In genomic region chr16:91029901-91030300, GRCm38 (mm10) we compare ENCODE assay signal across 26 mouse cellular contexts.
"Had no signal": no experiment of that assay in that cellular context is flagged by ENCODE, and none has a peak within 500 bp of the region (broad histone marks: within the 10 kb centered on the region; RNA-seq: fewer than 3 reads in every experiment).

No protein-coding gene starts in this region.

- H3K4me3 ChIP-seq: gastrocnemius, adult 2 months; heart, adult 2 months; heart, embryonic 10.5 days; heart, embryonic 12.5 days; hindbrain, embryonic 10.5 days; hindbrain, embryonic 12.5 days; intestine, embryonic 15.5 days; layer of hippocampus, adult 2 months; left cerebral cortex, adult 2 months; limb, embryonic 10.5 days; limb, embryonic 12.5 days; liver, embryonic 12.5 days had no signal

- H3K4me1 ChIP-seq: heart, embryonic 10.5 days; heart, embryonic 12.5 days; hindbrain, embryonic 10.5 days; hindbrain, embryonic 12.5 days; intestine, embryonic 15.5 days; limb, embryonic 10.5 days; limb, embryonic 12.5 days; liver, embryonic 12.5 days had no signal

- DNase-seq: gastrocnemius, adult 2 months; gastrocnemius, postnatal 10 days; gastrocnemius, postnatal 25 days; heart, adult 2 months; heart, postnatal 10 days; heart, postnatal 4 days; kidney, adult 18-20 months; kidney, adult 8-10 months; kidney, postnatal 10 days; kidney, postnatal 25 days; kidney, postnatal 4 days had no signal

- H3K9me3 ChIP-seq: heart, embryonic 10.5 days; heart, embryonic 12.5 days; hindbrain, embryonic 10.5 days; hindbrain, embryonic 12.5 days; intestine, embryonic 15.5 days; limb, embryonic 10.5 days; limb, embryonic 12.5 days; liver, embryonic 12.5 days had no signal

- H3K27me3 ChIP-seq: heart, embryonic 12.5 days; hindbrain, embryonic 12.5 days; intestine, embryonic 15.5 days; limb, embryonic 12.5 days; liver, embryonic 12.5 days had no signal

- H3K27ac ChIP-seq: gastrocnemius, adult 2 months; heart, adult 2 months; heart, embryonic 10.5 days; hindbrain, embryonic 10.5 days; hindbrain, embryonic 12.5 days; hindbrain, embryonic 14.5 days; intestine, embryonic 15.5 days; layer of hippocampus, adult 2 months; left cerebral cortex, adult 2 months; limb, embryonic 10.5 days; limb, embryonic 12.5 days; liver, embryonic 12.5 days; liver, embryonic 14.5 days had no signal

- H3K9ac ChIP-seq: heart, embryonic 12.5 days; hindbrain, embryonic 12.5 days; hindbrain, embryonic 14.5 days; intestine, embryonic 15.5 days; limb, embryonic 12.5 days; liver, embryonic 12.5 days; liver, embryonic 14.5 days had no signal

- H3K4me2 ChIP-seq: heart, embryonic 12.5 days; hindbrain, embryonic 12.5 days; hindbrain, embryonic 14.5 days; intestine, embryonic 15.5 days; limb, embryonic 12.5 days; liver, embryonic 12.5 days had no signal

- ATAC-seq: hindbrain, embryonic 16.5 days; inflammation-experienced regulatory T-cells, adult 6 months; intestine, embryonic 15.5 days; intestine, postnatal 0 days; liver, embryonic 12.5 days had no signal
